Mouse (Mus musculus) liver, adult (tissue): ENCODE results near the gene Fam227b.

Experiments
- GATA4 ChIP-seq: IDR thresholded peaks from 2 replicates; pipeline ENCODE4 v1.6.1; 2014; ENCODE audit warnings: mild to moderate bottlenecking, low read length; ENCODE audit not compliant: insufficient replicate concordance

Fam227b gene

GRCm38 (mm10) chr2:126151855-126152571 lies at the start of gene Fam227b, which contains the start of gene Dtwd1:
Gene Fam227b (minus strand): TSS chr2:126152004.
Gene Dtwd1 (plus strand): TSS chr2:126152141.
- TF ChIP-seq GATA4, result peak; percentile 47; the same call in 1 of the 2 replicates

GRCm38 (mm10) chr2:126198971-126199370 lies 47.2 kb upstream of the Fam227b start:
- TF ChIP-seq GATA4, result no peak

- no peak for TF ChIP-seq GATA4
Observed at GRCm38 (mm10) chr2:126195631-126196356, 44.0 kb upstream of the Fam227b start.

GRCm38 (mm10) chr2:126192129-126192528 lies 40.3 kb upstream of the Fam227b start:
- TF ChIP-seq GATA4, result no peak

- no peak for TF ChIP-seq GATA4
Observed at GRCm38 (mm10) chr2:126191306-126191705, 39.5 kb upstream of the Fam227b start.

- TF ChIP-seq GATA4, result no peak
Observed at GRCm38 (mm10) chr2:126171427-126171826, 19.6 kb upstream of the Fam227b start.

- no peak for TF ChIP-seq GATA4
Observed at GRCm38 (mm10) chr2:126166848-126167617, 15.2 kb upstream of the Fam227b start.

GRCm38 (mm10) chr2:126166335-126166734 lies 14.5 kb upstream of the Fam227b start:
- TF ChIP-seq GATA4, result no peak

GRCm38 (mm10) chr2:126165277-126166018 lies 13.6 kb upstream of the Fam227b start:
- no peak for TF ChIP-seq GATA4

- no peak for TF ChIP-seq GATA4
Observed at GRCm38 (mm10) chr2:126147723-126148122, 4.1 kb downstream of the Fam227b start.

GRCm38 (mm10) chr2:126094616-126095015 lies 57.2 kb downstream of the Fam227b start:
- TF ChIP-seq GATA4, result no peak

GRCm38 (mm10) chr2:126090432-126090831 lies 61.4 kb downstream of the Fam227b start:
- TF ChIP-seq GATA4, result no peak

- TF ChIP-seq GATA4, result no peak
Observed at GRCm38 (mm10) chr2:126086187-126086586, 65.6 kb downstream of the Fam227b start.

- TF ChIP-seq GATA4, result no peak
Observed at GRCm38 (mm10) chr2:126084326-126084725, 67.5 kb downstream of the Fam227b start.

GRCm38 (mm10) chr2:126079086-126079485 lies 72.7 kb downstream of the Fam227b start:
- no peak for TF ChIP-seq GATA4
